Mouse (Mus musculus) kidney, adult 2 months (tissue): Measurements from ENCODE around the gene Cela3b. TPM values are rescaled to one million over a fixed set of nuclear protein-coding genes. Genes with fewer than 3 reads are reported as not detected.

Source experiments
- DNase-seq: peaks from one replicate; pipeline ENCODE4 v3.0.0; 2021
- H3K27ac ChIP-seq: fragments of 200-500 bp; 2 replicates; pipeline ENCODE4 v1.5.1; 2012; ENCODE audit warnings: low read depth, low read length, control low read depth, inconsistent platforms; ENCODE audit not compliant: insufficient read depth
- H3K27me3 ChIP-seq: fragments of 200-500 bp; replicated peaks from 2 replicates; pipeline ENCODE4 v1.6.1; 2012; ENCODE audit warnings: mild to moderate bottlenecking, moderate library complexity, low read length, inconsistent platforms; ENCODE audit not compliant: control insufficient read depth, insufficient read depth
- H3K36me3 ChIP-seq: fragments of 200-500 bp; 2 replicates; pipeline ENCODE4 v1.6.1; 2012; ENCODE audit warnings: mild to moderate bottlenecking, moderate library complexity, low read length, inconsistent platforms; ENCODE audit not compliant: control insufficient read depth, insufficient read depth
- H3K4me1 ChIP-seq: fragments of 200-500 bp; 2 replicates; pipeline ENCODE4 v1.6.1; 2011; ENCODE audit warnings: low read length; ENCODE audit not compliant: control insufficient read depth, insufficient read depth
- H3K4me3 ChIP-seq: fragments of 200-500 bp; 2 replicates; pipeline ENCODE4 v1.5.1; 2011; ENCODE audit warnings: mild to moderate bottlenecking, low read depth, low read length, control low read depth; ENCODE audit not compliant: insufficient read depth
- CTCF ChIP-seq: fragments of 200-500 bp; conservative IDR thresholded peaks from 2 replicates; pipeline ENCODE4 v1.5.1; 2011; ENCODE audit warnings: low read depth, mild to moderate bottlenecking, control low read depth, low read length, moderate library complexity, mixed read lengths; ENCODE audit not compliant: insufficient read depth, insufficient read length
- POLR2A ChIP-seq: fragments of 200-500 bp; IDR thresholded peaks from one replicate; pipeline ENCODE4 v1.6.1; 2011; ENCODE audit warnings: low read depth, low read length, control low read depth
- WGBS: fragments of 180-500 bp; shearing (Covaris S2); methylation state at CpG from one replicate; pipeline ENCODE4 v1.1.7; 2018; 5-methylcytosine and 5-hydroxymethylcytosine counted together
- polyA plus RNA-seq: library from polyadenylated mRNA; depleted of rRNA; stranded (reverse); fragments of >200 nt; gene quantifications from 2 replicates; pipeline ENCODE4 v1.2.3, GENCODE M21; 2012

Gene Cela3b
- polyA plus RNA-seq, 1 experiment: not detected

DNA sequence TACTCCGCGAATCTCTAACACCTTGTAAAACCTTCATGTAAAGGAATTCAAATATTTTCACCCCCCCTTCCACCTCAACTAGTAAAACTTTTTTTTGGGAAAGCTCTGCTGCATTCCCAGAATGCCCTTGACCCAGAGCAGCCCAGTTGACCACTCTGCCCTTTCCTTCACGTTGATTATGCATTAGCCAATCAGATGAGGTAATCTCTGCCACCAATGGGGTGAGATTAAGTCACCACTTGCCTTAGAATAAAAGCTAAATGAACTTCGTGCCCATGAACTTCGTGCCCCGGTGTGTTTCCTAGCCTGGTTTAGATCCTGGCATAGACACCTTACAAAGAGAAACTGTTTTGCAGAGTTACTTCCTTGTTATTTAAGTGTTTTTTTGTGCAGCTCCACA, 41.4 kb downstream of the Cela3b start:
- Histone ChIP-seq H3K27me3 (no peaks in the 10 kb centered on the region), H3K36me3 (no peaks in the 10 kb centered on the region), H3K27ac (peak overlapping the region; percentile 99), H3K4me3 (peak overlapping the region; percentile 97), H3K4me1 (peaks cover 7% of the 10 kb centered on the region)
- WGBS: 12% methylated on average over 6 of the region's 6 CpGs
- TF ChIP-seq POLR2A: no peak
- TF ChIP-seq CTCF: no peak
- peak; percentile 89 for DNase-seq

DNA sequence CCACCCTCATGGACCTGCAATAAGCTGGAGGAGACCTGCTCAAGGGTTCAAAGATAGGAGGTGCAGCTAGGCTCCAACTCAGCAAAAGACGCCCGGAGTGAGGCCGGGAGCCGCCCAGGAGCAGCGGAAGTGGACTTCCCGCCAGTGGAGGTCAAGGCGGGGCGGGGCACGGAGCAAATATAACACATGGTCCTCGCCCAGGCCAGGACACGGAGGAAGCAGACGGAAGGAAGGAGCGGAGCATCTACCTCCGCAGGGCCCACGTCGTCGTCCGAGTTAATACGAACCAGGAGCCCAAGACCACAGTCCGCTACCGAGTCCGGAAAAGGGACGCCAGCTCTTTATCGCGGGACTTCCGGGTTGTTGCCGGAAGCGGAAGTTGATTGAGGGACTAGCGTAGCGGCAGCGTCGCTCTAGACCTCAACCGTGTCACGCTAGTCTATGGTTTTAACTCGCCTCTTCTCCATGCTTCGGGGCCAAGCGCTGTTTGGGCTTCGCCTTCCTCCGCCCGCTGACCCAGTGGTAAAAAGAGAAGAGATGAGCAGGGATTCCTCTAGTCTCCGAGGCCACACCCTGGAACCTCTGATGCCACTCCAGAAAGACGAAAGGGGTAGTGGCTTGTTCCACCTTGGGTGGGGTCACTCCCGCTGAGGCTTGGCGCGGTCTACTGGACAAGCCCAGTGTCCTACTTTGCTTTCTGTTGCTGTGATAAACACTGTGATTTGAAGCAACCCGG, 42.1 kb downstream of the Cela3b start:
- peak overlapping the region; percentile 99 for H3K27ac ChIP-seq
- no peaks in the 10 kb centered on the region for H3K36me3 ChIP-seq
- H3K27me3 ChIP-seq: no peaks in the 10 kb centered on the region
- TF ChIP-seq CTCF: no peak
- peak; percentile 69 for TF ChIP-seq POLR2A
- peak; percentile 93 for DNase-seq
- peaks cover 7% of the 10 kb centered on the region for H3K4me1 ChIP-seq
- WGBS: under 1% methylated on average over 46 of the region's 46 CpGs
- H3K4me3 ChIP-seq: peak overlapping the region; percentile 97

GRCm38 (mm10) chr4:137387482-137388058, 42.8 kb downstream of the Cela3b start:
- peaks cover 7% of the 10 kb centered on the region for H3K4me1 ChIP-seq
- TF ChIP-seq CTCF: no peak
- no peak for TF ChIP-seq POLR2A
- peak overlapping the region; percentile 97 for H3K4me3 ChIP-seq

GRCm38 (mm10) chr4:137380702-137381605, 49.4 kb downstream of the Cela3b start:
- no peak for DNase-seq
- WGBS: 28% methylated on average over 15 of the region's 16 CpGs
- H3K27me3 ChIP-seq: no peaks in the 10 kb centered on the region
- no peaks in the 10 kb centered on the region for H3K36me3 ChIP-seq
- H3K4me3 ChIP-seq: no peak overlapping the region
- H3K4me1 ChIP-seq: peaks cover 9% of the 10 kb centered on the region; the same call in 1 of the 2 replicates
- no peak for TF ChIP-seq CTCF
- no peak for TF ChIP-seq POLR2A
- H3K27ac ChIP-seq: peak overlapping the region; percentile 9; the same call in 1 of the 2 replicates

More at GRCm38 (mm10) chr4:137387482-137388058, 42.8 kb downstream of the Cela3b start:
- Histone ChIP-seq H3K27me3 (no peaks in the 10 kb centered on the region), H3K27ac (peak overlapping the region; percentile 99), H3K36me3 (no peaks in the 10 kb centered on the region)
- no peak for DNase-seq
- WGBS: under 1% methylated on average over 20 of the region's 20 CpGs

DNA sequence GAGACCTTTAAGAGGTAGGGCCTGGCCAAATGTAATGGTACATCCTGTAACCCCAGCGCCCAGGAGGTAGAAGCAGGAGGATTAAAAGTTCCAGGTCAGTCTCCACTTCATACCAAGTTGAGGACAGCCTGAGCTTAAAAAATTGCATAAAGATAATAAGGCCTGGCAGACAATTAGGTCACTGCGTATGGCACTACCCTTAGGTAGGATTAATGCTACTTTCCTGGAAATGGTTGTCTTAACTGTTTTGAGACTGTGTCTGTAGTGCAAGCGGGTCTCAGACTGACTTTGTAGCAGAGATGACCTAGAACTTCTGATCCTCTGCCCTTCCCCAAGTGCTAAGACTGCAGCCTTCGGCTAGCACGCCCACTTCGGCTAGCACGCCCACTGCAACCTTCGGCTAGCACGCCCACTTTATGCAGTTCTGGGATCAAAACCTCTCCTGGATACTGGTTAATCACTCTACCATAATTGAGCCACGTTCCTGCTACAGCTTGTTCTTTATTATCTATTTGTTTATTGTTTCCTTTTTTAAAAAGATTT, 50.6 kb downstream of the Cela3b start:
- H3K27ac ChIP-seq: no peak overlapping the region
- no peak for DNase-seq
- no peaks in the 10 kb centered on the region for H3K36me3 ChIP-seq
- H3K27me3 ChIP-seq: no peaks in the 10 kb centered on the region
- WGBS: 84% methylated on average over 10 of the region's 10 CpGs
- H3K4me3 ChIP-seq: no peak overlapping the region
- H3K4me1 ChIP-seq: peaks cover 9% of the 10 kb centered on the region; the same call in 1 of the 2 replicates
- TF ChIP-seq CTCF (no peak), POLR2A (no peak)

- 88% methylated on average over 3 of the region's 3 CpGs for WGBS
- TF ChIP-seq CTCF (no peak), POLR2A (no peak)
- Histone ChIP-seq H3K4me3 (no peak overlapping the region), H3K36me3 (no peaks in the 10 kb centered on the region), H3K27me3 (no peaks in the 10 kb centered on the region), H3K4me1 (peaks cover 9% of the 10 kb centered on the region; the same call in 1 of the 2 replicates), H3K27ac (no peak overlapping the region)
- DNase-seq: no peak
Measured at GRCm38 (mm10) chr4:137379085-137379484, 51.3 kb downstream of the Cela3b start.
